In the genomic region with DNA sequence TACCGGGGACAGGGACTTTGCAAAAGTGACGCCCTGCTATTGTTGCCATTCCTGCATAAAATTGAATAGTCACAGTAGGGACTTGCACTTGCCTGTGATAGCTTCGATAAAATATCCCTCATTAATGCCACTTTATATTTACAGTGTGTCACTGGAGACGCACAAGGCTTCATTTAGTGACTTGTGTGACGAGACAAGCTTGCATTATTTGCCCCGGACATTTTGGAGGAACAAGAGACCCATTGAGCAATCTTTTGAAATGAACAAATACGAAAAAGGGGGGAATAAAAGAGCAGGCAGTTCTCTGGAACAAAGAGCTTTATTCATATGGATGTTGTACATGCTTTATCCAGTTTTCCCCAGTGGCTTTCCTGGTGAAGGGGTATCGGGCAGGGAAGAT, we compare ENCODE assay signal across 8 mouse cellular contexts. TPM values are rescaled to one million over a fixed set of nuclear protein-coding genes. Genes with fewer than 3 reads are reported as not detected.
A peak's percentile ranks its signal among the peaks of the same experiment; 100 is the strongest.
DNase-seq lines count a peak whose midpoint lies in the region; ATAC-seq and TF ChIP-seq lines count a peak whose summit lies in the region.

No protein-coding gene starts in this region.

- ATAC-seq in embryonic facial prominence, embryonic 14.5 days (ENCODE audit: low read depth), result no peak
- ATAC-seq in hindbrain, postnatal 0 days, result no peak
- no peak for ATAC-seq in neural tube, embryonic 15.5 days (ENCODE audit: low FRiP score)

- peaks cover 17% of the 10 kb centered on the region; the same call in 1 of the 2 replicates for H3K4me1 ChIP-seq in embryonic facial prominence, embryonic 14.5 days (ENCODE audit: control insufficient read depth, insufficient read depth, low read length)
- peaks cover 10% of the 10 kb centered on the region; the same call in 1 of the 2 replicates for H3K4me1 ChIP-seq in hindbrain, postnatal 0 days (ENCODE audit: insufficient read depth, low read length)
- peaks cover 36% of the 10 kb centered on the region for H3K4me1 ChIP-seq in neural tube, embryonic 15.5 days

- H3K36me3 ChIP-seq in embryonic facial prominence, embryonic 14.5 days (ENCODE audit: control insufficient read depth, insufficient read depth, low read length), result no peaks in the 10 kb centered on the region
- H3K36me3 ChIP-seq in hindbrain, postnatal 0 days (ENCODE audit: insufficient read depth, low read length), result no peaks in the 10 kb centered on the region
- H3K36me3 ChIP-seq in neural tube, embryonic 15.5 days, result no peaks in the 10 kb centered on the region

- H3K27ac ChIP-seq in left cerebral cortex, adult 2 months, result peak overlapping the region; percentile 46
- H3K27ac ChIP-seq in embryonic facial prominence, embryonic 14.5 days (replicated peaks; ENCODE audit: low read depth, low read length), result no peak overlapping the region
- H3K27ac ChIP-seq in hindbrain, postnatal 0 days, result no peak overlapping the region
- H3K27ac ChIP-seq in neural tube, embryonic 15.5 days (replicated peaks), result no peak overlapping the region

- no peaks in the 10 kb centered on the region for H3K9me3 ChIP-seq in embryonic facial prominence, embryonic 14.5 days (ENCODE audit: control insufficient read depth, low read length)
- no peaks in the 10 kb centered on the region for H3K9me3 ChIP-seq in hindbrain, postnatal 0 days (ENCODE audit: low read length)
- no peaks in the 10 kb centered on the region for H3K9me3 ChIP-seq in neural tube, embryonic 15.5 days (replicated peaks)

- WGBS in embryonic facial prominence, embryonic 14.5 days, result 23% methylated on average over 8 of the region's 8 CpGs
- 12% methylated on average over 8 of the region's 8 CpGs for WGBS in hindbrain, postnatal 0 days
- WGBS in neural tube, embryonic 15.5 days, result 7% methylated on average over 8 of the region's 8 CpGs

- peak overlapping the region; percentile 92 for H3K4me2 ChIP-seq in embryonic facial prominence, embryonic 14.5 days (ENCODE audit: low read depth, low read length)
- peak overlapping the region; percentile 83 for H3K4me2 ChIP-seq in hindbrain, postnatal 0 days (ENCODE audit: low read depth, low read length)
- peak overlapping the region; percentile 80 for H3K4me2 ChIP-seq in neural tube, embryonic 15.5 days

- no peak overlapping the region for H3K9ac ChIP-seq in embryonic facial prominence, embryonic 14.5 days (ENCODE audit: low read depth, low read length)
- H3K9ac ChIP-seq in hindbrain, postnatal 0 days (replicated peaks; ENCODE audit: low read length), result peak overlapping the region; percentile 76; the same call in 1 of the 2 replicates
- H3K9ac ChIP-seq in neural tube, embryonic 15.5 days (replicated peaks), result peak overlapping the region; percentile 29

- TF ChIP-seq CTCF in left cerebral cortex, adult 2 months (IDR thresholded peaks at IDR 0.05), result no peak
- no peak for TF ChIP-seq CTCF in hindbrain, postnatal 0 days (IDR thresholded peaks at IDR 0.05; ENCODE audit: low read depth)

- no peak for DNase-seq in left cerebral cortex, adult 2 months (ENCODE audit: extremely low spot score in 1 of 2, low spot score in 2 of 2)
- DNase-seq in left cerebral cortex, postnatal 10 days (ENCODE audit: extremely low spot score in 1 of 2, low spot score in 2 of 2), result no peak
- no peak for DNase-seq in embryonic facial prominence, embryonic 14.5 days (ENCODE audit: low spot score)
- no peak for DNase-seq in hindbrain, postnatal 0 days (ENCODE audit: low spot score)
- DNase-seq in liver, result no peak
- no peak for DNase-seq in thymus, postnatal 25 days
- no peak for DNase-seq in gastrocnemius, postnatal 36 days

- intact Hi-C loops in left cerebral cortex, adult 2 months (cut with DNase I), result loop anchor here (10.0 kb wide), 2 partner anchors 541 to 721 kb away; no protein-coding TSS in a partner anchor
- intact Hi-C loops in left cerebral cortex, postnatal 10 days (cut with DNase I), result loop anchor here (5.0 to 10.0 kb wide), 2 partner anchors 721 to 796 kb away; no protein-coding TSS in a partner anchor
- intact Hi-C loops in gastrocnemius, postnatal 36 days (cut with DNase I), result no loop called here

- peaks cover 17% of the 10 kb centered on the region; the same call in 1 of the 2 replicates for H3K27me3 ChIP-seq in embryonic facial prominence, embryonic 14.5 days (replicated peaks; ENCODE audit: control insufficient read depth, insufficient read depth, low read length)
- no peaks in the 10 kb centered on the region for H3K27me3 ChIP-seq in hindbrain, postnatal 0 days (ENCODE audit: insufficient read depth, low read length)
- H3K27me3 ChIP-seq in neural tube, embryonic 15.5 days (replicated peaks), result no peaks in the 10 kb centered on the region

- peak overlapping the region; percentile 98 for H3K4me3 ChIP-seq in left cerebral cortex, adult 2 months
- peak overlapping the region; percentile 76 for H3K4me3 ChIP-seq in embryonic facial prominence, embryonic 14.5 days (ENCODE audit: low read depth, low read length)
- peak overlapping the region; percentile 70 for H3K4me3 ChIP-seq in hindbrain, postnatal 0 days (ENCODE audit: low read length)
- H3K4me3 ChIP-seq in neural tube, embryonic 15.5 days (replicated peaks), result peak overlapping the region; percentile 82

RNA-seq across cellular contexts. Expression of a gene that starts 3.5 kb away (rescaled TPM):
- total RNA-seq in left cerebral cortex, adult 2 months (2021), result 100 to 1,000 TPM; 230 to 269 TPM
- total RNA-seq in left cerebral cortex, postnatal 10 days (2021), result 100 to 1,000 TPM; 217 to 243 TPM
- 75.1 and 76.2 TPM in 2 replicates for polyA plus RNA-seq in embryonic facial prominence, embryonic 14.5 days (2014; fragmentation: Nextera tagmentation; extraction: Ambion mirVana)
- 115 and 117 TPM in 2 replicates for total RNA-seq in hindbrain, postnatal 0 days (2014; rRNA removed)
- 187 and 203 TPM in 2 replicates for polyA plus RNA-seq in hindbrain, postnatal 0 days (2015; fragmentation: Nextera tagmentation; extraction: Ambion mirVana)
- polyA plus RNA-seq in neural tube, embryonic 15.5 days (2015; fragmentation: Nextera tagmentation; extraction: Ambion mirVana), result 146 and 157 TPM in 2 replicates
- total RNA-seq in gastrocnemius, postnatal 36 days (2021), result 1 to 10 TPM; 2.3 to 3.2 TPM

Comparison
In these comparisons a context has a peak if more than half of its experiments do, and no peak if none do; other contexts are left out.
1. RNA of a gene that starts 3.5 kb away (total RNA-seq): 230 to 269 TPM in left cerebral cortex, adult 2 months, 217 to 243 TPM in left cerebral cortex, postnatal 10 days and 115 to 117 TPM in hindbrain, postnatal 0 days; 2.3 to 3.2 TPM in gastrocnemius, postnatal 36 days; every median in the first group is over 10 times any median in the second.
2. Peak in every context shown above with its lines, with median percentiles within 50 percentile points of each other: H3K4me3 ChIP-seq and H3K4me2 ChIP-seq.